Mouse (Mus musculus): ENCODE data around the gene Selenow.

Gene Selenow

DNA sequence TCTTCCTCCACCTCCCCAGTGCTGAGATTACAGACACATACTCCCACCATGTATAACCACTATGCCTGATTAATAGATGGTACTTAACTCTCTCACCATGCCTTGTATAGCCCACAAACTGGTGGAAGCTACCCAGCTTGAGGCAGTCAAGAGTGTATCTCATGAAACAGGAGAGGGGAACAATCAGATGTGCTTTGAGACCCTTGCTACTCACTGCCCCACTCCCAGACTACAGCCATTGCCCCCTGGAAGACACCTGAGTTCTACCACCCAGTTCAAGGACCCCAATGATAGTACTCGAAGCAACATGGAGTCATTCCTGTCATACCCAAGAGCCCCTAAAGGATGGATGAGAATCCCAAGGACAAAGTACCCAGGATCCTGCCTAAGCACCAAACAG, 15.6 kb downstream of the Selenow start:
- DNase-seq (ENCODE audit: low spot score in 2 of 2) = no peak

DNA sequence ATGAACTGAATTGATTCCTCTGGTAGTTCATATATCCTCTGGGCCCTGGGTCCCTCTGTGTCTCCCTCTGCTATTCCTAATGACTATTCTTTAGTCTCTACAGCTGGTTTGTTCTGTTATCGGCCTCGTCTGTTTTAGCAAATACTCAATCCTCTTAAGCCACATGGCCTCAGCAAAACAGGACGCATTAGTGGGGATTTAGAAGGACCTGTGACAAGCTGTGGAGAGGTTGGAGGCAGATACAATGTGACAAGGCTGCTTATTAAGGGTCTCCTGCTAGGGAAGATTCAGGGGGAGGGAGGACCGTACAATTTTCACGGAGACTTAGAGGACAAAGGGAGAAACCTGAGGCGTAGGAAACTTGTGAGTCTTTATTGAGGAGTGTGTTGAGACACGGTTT, 16.3 kb downstream of the Selenow start:
- no peak for DNase-seq (ENCODE audit: low spot score in 2 of 2)

DNA sequence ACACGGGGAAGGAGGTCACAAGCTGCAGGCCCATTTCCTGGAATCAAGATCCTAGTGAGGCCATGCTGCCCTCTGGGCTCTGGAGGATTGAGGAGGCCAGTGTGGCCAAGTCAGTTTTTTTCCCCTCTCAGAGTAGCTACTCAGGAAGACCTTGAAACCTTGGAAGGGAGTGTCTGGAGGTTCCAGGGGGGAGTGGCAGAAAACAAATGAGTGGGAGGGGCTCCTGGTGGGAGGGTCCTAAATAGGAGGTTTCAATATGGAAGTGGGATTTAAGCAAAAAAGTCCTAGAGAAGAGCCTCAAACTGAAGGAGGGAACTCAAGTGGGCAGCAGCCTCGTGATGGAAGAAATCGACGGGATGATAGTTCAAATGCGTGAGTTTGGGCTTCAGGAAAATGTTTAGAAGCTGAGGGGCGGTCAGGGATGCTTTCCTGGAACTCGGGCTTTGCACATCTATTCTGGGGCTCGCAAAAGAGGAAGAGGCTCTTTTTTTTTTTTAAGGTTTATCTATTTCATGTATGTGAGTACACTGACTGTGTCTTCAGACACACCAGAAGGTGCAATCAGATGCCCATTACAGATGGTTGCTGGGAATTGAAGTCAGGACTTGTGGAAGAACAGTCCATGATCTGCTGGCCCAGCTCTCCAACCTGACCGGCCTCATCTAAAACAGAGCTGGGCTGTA, 20.7 kb downstream of the Selenow start:
- DNase-seq (ENCODE audit: low spot score in 2 of 2) = no peak

DNA sequence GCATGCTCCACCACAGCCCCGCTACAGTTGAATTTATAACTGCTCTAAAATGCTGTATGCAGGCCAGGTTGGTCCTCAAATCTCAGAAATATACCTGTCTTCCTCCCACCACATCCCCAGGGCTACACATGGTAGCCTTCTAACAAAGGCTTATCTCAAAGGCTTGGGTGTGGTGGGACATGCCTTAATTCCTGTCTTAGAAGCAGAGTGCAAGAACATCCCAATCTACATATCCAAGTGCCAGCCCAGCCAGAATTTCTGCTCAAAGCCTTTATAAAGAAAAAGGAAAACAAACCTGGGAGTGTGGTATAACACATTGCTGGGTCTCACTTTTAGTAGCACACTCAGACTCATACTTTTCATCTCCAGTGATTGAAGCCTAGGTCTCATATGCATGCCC, 28.0 kb downstream of the Selenow start:
- DNase-seq (ENCODE audit: low spot score in 2 of 2) = no peak

DNA sequence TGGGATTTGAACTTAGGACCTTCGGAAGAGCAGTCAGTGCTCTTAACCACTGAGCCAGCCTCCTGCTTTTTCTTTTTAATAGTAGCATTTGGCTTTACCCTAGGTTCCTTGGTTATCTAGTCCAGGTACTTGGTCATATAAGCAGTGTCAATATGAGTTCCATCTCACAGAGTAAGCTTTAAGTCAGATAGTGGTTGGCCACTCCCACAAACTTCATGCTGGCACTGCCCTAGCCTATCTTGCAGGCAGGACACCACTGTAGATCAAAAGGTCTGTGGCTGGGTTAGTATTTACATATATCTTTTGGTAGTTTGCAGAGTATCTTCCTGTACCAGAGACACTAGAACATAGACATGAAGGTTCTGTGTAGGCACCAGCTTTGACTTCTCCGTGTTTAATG, 38.1 kb downstream of the Selenow start:
- DNase-seq (ENCODE audit: low spot score in 2 of 2) = no peak

DNA sequence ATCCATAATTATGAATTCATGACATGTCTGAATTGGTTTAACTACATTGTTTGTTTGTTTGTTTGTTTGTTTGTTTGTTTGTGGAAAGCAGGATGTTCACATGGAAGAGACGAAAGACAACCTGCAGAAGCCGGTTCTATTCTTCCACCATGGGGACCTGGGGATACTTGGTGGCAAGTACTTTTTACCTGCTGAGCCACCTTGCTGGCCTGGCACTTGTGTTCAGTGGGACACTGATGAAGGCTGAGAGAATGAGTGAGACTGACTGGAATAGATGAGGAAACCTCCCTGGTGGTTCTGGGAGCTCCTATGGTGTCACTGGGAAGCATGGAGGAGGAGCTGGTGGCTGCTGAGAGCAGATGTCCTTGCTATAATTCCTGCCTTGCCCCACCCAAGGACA, 39.9 kb downstream of the Selenow start, which contains the start of gene Crxos:
Gene Crxos, plus strand, starts transcription at position 301 of the 400 bp plus-strand sequence.
- no peak for DNase-seq (ENCODE audit: low spot score in 2 of 2)

DNA sequence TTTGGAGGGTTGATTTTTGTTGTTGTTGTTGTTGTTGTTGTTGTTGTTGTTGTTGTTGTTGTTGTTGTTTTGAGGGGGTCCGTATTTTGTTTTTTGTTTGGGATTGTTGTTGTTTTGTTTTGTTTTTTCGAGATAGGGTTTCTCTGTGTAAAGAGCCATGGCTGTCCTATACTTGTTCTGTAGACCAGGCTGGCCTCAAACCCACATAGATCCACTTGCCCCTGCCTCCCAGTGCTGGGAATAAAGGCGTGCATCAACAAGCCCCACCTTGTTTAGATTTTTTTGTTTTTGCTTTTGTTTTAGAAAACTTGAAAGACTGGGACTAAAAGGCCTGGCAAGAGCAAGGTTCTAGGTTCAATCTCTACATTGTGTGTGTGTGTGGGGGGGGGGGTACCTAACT, 40.4 kb downstream of the Selenow start:
- no peak for DNase-seq (ENCODE audit: low spot score in 2 of 2)

DNA sequence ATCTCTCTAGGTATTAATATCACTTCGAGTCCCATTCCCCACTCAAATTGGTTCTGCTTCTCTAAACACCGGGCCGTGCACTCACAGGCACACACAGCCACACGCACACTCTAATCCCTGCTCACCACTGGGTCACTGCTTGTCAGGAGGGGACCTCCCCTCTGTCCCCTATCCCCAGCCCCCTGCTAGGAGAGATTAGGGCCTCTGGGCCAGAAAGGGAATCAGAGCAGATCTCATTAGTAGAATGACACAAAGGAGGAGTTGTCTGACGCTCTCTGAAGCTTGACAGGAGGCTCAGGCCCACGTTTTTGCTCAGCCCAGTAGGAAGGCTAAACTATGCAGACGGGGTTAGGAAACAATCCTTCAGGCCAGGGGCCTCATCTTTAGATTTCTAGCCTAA, 40.8 kb downstream of the Selenow start:
- no peak for DNase-seq (ENCODE audit: low spot score in 2 of 2)

DNA sequence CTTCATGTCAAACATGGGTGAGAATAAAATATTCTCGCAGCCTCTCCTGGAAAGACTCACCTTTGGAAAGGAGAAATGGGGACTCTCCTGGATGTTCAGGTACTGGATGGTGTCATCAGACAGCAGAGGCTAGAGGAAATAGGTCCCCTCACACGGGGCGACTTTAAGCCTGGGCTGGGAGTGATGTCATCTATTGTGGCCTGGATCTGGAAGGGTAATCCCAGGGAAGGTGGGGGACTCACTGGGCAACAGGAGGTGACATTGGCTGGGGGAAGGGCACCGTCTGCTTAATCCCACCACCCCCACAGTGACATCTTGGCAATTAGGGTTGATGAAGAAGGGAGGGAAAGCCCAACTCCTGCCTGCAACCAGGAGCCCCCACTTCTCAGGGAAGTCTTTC, 42.4 kb downstream of the Selenow start, which contains the start of gene Crx:
Gene Crx, minus strand, starts transcription at position 213 of the 400 bp plus-strand sequence.
- DNase-seq (ENCODE audit: low spot score in 2 of 2) = no peak
